Comparison of ENCODE assay signal across 9 mouse cellular contexts in genomic region chr3:129683060-129683679, GRCm38 (mm10).
A peak's percentile ranks its signal among the peaks of the same experiment; 100 is the strongest.
DNase-seq lines count a peak whose midpoint lies in the region; ATAC-seq and TF ChIP-seq lines count a peak whose summit lies in the region.
"Had no signal": no experiment of that assay in that cellular context is flagged by ENCODE, and none has a peak within 500 bp of the region (broad histone marks: within the 10 kb centered on the region; RNA-seq: fewer than 3 reads in every experiment).

No protein-coding gene starts in this region.

- no peak overlapping the region for H3K9ac ChIP-seq in liver, embryonic 11.5 days (ENCODE audit: low read depth, low read length)
- no peak overlapping the region for H3K9ac ChIP-seq in hindbrain, embryonic 16.5 days (ENCODE audit: low read depth, low read length)
- H3K9ac ChIP-seq: stomach, embryonic 15.5 days had no signal

- ATAC-seq in liver, embryonic 11.5 days (replicated peaks; ENCODE audit: low FRiP score), result no peak
- ATAC-seq in megakaryocyte-erythroid progenitor cell, adult 5-6 weeks (replicated peaks; ENCODE audit: low FRiP score, low TSS enrichment, poor library complexity, severe bottlenecking), result 0 out of 2 replicates have a peak, but pooled peaks have one; percentile 58
- ATAC-seq in hindbrain, embryonic 16.5 days, result no peak

- H3K4me1 ChIP-seq in liver, embryonic 11.5 days (replicated peaks; ENCODE audit: control insufficient read depth, insufficient read depth, low read length), result no peaks in the 10 kb centered on the region
- no peaks in the 10 kb centered on the region for H3K4me1 ChIP-seq in cerebellum, adult 2 months (ENCODE audit: control insufficient read depth, insufficient read depth, low read length)
- no peaks in the 10 kb centered on the region for H3K4me1 ChIP-seq in hindbrain, embryonic 16.5 days (ENCODE audit: control insufficient read depth, insufficient read depth, low read depth, low read length)
- H3K4me1 ChIP-seq: stomach, embryonic 15.5 days had no signal

- peak; percentile 50 for TF ChIP-seq CTCF in gastrocnemius, adult 2 months (IDR thresholded peaks at IDR 0.05)
- TF ChIP-seq CTCF in cerebellum, adult 2 months (IDR thresholded peaks at IDR 0.05; ENCODE audit: borderline replicate concordance, insufficient read depth, low read depth, low read length), result no peak

- H3K4me2 ChIP-seq in liver, embryonic 11.5 days, result no peak overlapping the region
- H3K4me2 ChIP-seq in hindbrain, embryonic 16.5 days (ENCODE audit: low read length), result no peak overlapping the region
- H3K4me2 ChIP-seq: stomach, embryonic 15.5 days had no signal

- DNase-seq in gastrocnemius, adult 2 months, result no peak
- no peak for DNase-seq in gastrocnemius, adult 18-20 months (ENCODE audit: low spot score)
- DNase-seq in liver (peak; percentile 28), MEL-GATA-1-ER (ENCODE audit: extremely low read depth, low read depth) (peak; percentile 62)
- no peak for DNase-seq in liver, embryonic 11.5 days (ENCODE audit: low spot score)
- no peak for DNase-seq in cerebellum, adult 2 months

- no peak for TF ChIP-seq POLR2A in cerebellum, adult 2 months (IDR thresholded peaks at IDR 0.05; ENCODE audit: borderline replicate concordance, insufficient read depth, low read length)

- no peaks in the 10 kb centered on the region for H3K9me3 ChIP-seq in liver, embryonic 11.5 days (ENCODE audit: control insufficient read depth, low read length)
- H3K9me3 ChIP-seq in hindbrain, embryonic 16.5 days (ENCODE audit: control insufficient read depth, low read length), result no peaks in the 10 kb centered on the region
- H3K9me3 ChIP-seq: stomach, embryonic 15.5 days had no signal

- no peaks in the 10 kb centered on the region for H3K36me3 ChIP-seq in liver, embryonic 11.5 days (ENCODE audit: control insufficient read depth, insufficient read depth, low read length)
- H3K36me3 ChIP-seq in hindbrain, embryonic 16.5 days (ENCODE audit: control insufficient read depth, insufficient read depth, low read length), result no peaks in the 10 kb centered on the region
- H3K36me3 ChIP-seq: stomach, embryonic 15.5 days had no signal

- H3K4me3 ChIP-seq in gastrocnemius, adult 2 months, result no peak overlapping the region
- H3K4me3 ChIP-seq in liver, embryonic 11.5 days (ENCODE audit: low read depth, low read length), result no peak overlapping the region
- no peak overlapping the region for H3K4me3 ChIP-seq in cerebellum, adult 2 months (replicated peaks; ENCODE audit: insufficient read depth, low read depth, low read length)
- no peak overlapping the region for H3K4me3 ChIP-seq in hindbrain, embryonic 16.5 days (ENCODE audit: low read length)
- H3K4me3 ChIP-seq: stomach, embryonic 15.5 days had no signal

- 84% methylated on average over 10 of the region's 10 CpGs for WGBS in liver, embryonic 11.5 days
- WGBS in cerebellum, adult 2 months, result 87% methylated on average over 10 of the region's 10 CpGs
- 89% methylated on average over 10 of the region's 10 CpGs for WGBS in hindbrain, embryonic 16.5 days

- intact Hi-C loops in gastrocnemius, adult 2 months (cut with DNase I), result loop anchor here (5.0 kb wide), 1 partner anchor 151 kb away; the partner anchor contains the start of gene Elovl6

- no peaks in the 10 kb centered on the region for H3K27me3 ChIP-seq in liver, embryonic 11.5 days (replicated peaks; ENCODE audit: control insufficient read depth, insufficient read depth, low read length)
- no peaks in the 10 kb centered on the region for H3K27me3 ChIP-seq in cerebellum, adult 2 months (ENCODE audit: control insufficient read depth, insufficient read depth, low read length)
- H3K27me3 ChIP-seq in hindbrain, embryonic 16.5 days (replicated peaks; ENCODE audit: control insufficient read depth, insufficient read depth, low read length), result no peaks in the 10 kb centered on the region
- H3K27me3 ChIP-seq: stomach, embryonic 15.5 days had no signal

- no peak overlapping the region for H3K27ac ChIP-seq in gastrocnemius, adult 2 months
- no peak overlapping the region for H3K27ac ChIP-seq in liver, embryonic 11.5 days (ENCODE audit: low read depth, low read length)
- no peak overlapping the region for H3K27ac ChIP-seq in cerebellum, adult 2 months (ENCODE audit: insufficient read depth, low read length)
- no peak overlapping the region for H3K27ac ChIP-seq in hindbrain, embryonic 16.5 days (ENCODE audit: low read depth, low read length)
- H3K27ac ChIP-seq: stomach, embryonic 15.5 days had no signal

Comparison
In these comparisons a context has a peak if more than half of its experiments do, and no peak if none do; other contexts are left out.
1. DNase-seq: peak in liver (single experiment) and MEL-GATA-1-ER (single experiment); none in gastrocnemius, adult 2 months (single experiment), gastrocnemius, adult 18-20 months (single experiment), liver, embryonic 11.5 days (single experiment) and cerebellum, adult 2 months (0 of 2).